Mouse (Mus musculus) hindlimb bud, embryonic 11.5 days (tissue): ENCODE results near the gene Samd8.

ENCODE experiments used
- DNase-seq: peaks from one replicate; pipeline ENCODE4 v3.0.0-alpha.2; 2012; ENCODE audit warnings: low read depth, low spot score; ENCODE audit errors: extremely low spot score

The Samd8 gene

GRCm38 (mm10) chr14:21824938-21825337 is 74.6 kb downstream of the Samd8 start, which contains the start of gene Vdac2:
Vdac2 (plus strand) TSS chr14:21825238.
- no peak for DNase-seq

- no peak for DNase-seq
These were observed 75.6 kb downstream of the Samd8 start for GRCm38 (mm10) chr14:21825786-21826491.

GRCm38 (mm10) chr14:21830876-21831767 is 80.8 kb downstream of the Samd8 start:
- peak; percentile 77 for DNase-seq

GRCm38 (mm10) chr14:21831830-21832403 is 81.6 kb downstream of the Samd8 start:
- DNase-seq = no peak

- DNase-seq = no peak
These were observed 88.1 kb downstream of the Samd8 start for GRCm38 (mm10) chr14:21838336-21839017.

- DNase-seq = no peak
These were observed 91.7 kb downstream of the Samd8 start for GRCm38 (mm10) chr14:21841819-21842592.

- DNase-seq = no peak
These were observed 92.9 kb downstream of the Samd8 start for GRCm38 (mm10) chr14:21843263-21843662.

- no peak for DNase-seq
These were observed 96.6 kb downstream of the Samd8 start for GRCm38 (mm10) chr14:21846827-21847380.

GRCm38 (mm10) chr14:21847381-21848165 is 97.2 kb downstream of the Samd8 start:
- no peak for DNase-seq
